Mouse (Mus musculus) heart, adult 2 months (tissue): ENCODE measurements around the gene Mgmt.

Source experiments
- CTCF ChIP-seq: fragments of 200-600 bp; IDR thresholded peaks from 2 replicates; pipeline ENCODE4 v1.8.1; 2022; ENCODE audit warnings: antibody characterized with exemption, mild to moderate bottlenecking, moderate library complexity
- POLR2A ChIP-seq: fragments of 200-500 bp; IDR thresholded peaks from 2 replicates; pipeline ENCODE4 v1.6.1; 2011; ENCODE audit warnings: mild to moderate bottlenecking, low read depth, low read length, control low read depth; ENCODE audit not compliant: insufficient read depth

DNA sequence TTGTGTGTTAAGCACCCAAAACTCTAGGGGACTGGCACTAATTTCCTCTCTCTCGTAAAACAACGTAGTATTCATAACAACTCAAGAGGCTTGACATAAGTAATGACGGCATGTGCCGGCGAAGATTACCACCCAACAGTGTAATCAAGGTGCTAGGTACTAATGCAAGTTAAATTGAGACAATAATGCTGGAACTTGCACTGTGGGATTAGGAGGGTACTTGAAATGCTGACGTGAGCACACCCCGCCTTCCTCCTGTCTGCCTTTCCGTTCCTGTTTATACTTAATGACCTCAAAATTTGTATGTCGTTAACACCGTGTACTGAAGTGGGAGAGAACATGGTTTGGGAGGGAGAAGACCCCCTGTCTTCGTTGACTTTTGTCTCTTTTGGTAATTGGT is 110.9 kb downstream of the Mgmt start:
- TF ChIP-seq CTCF (no peak), POLR2A (no peak)
